Mouse (Mus musculus): ENCODE data around the gene Kif1b.

- TF ChIP-seq POLR2A (IDR thresholded peaks at IDR 0.05; ENCODE audit: borderline replicate concordance, extremely low read depth, low read depth, low read length) (no peak), CTCF (IDR thresholded peaks at IDR 0.05; ENCODE audit: insufficient read depth, low read length) (no peak)
These were observed 4.5 kb upstream of the Kif1b start for GRCm38 (mm10) chr4:149311996-149312395.

All from lung, adult 2 months (tissue).